ENCODE assay signal across 20 mouse cellular contexts in the genomic region with DNA sequence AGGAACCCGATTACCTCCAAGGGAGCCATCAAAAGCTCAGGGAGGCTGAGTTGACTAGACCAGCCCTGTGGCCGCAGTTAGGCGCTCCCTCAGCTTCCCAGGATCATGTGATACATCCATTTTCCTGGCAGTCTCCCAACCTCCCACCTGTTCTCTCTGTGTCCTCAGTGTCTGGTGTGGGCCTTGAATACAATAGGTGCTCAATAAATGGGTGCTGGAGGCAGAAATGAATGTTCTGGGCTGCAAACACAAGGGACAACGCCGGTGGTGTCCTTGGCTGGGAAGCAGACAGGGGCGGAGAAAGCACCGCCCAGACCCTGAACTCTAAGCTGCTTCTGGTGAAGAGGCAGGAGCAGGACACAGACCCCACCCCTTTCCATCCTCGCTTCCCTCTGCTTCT.
A peak's percentile ranks its signal among the peaks of the same experiment; 100 is the strongest.
DNase-seq lines count a peak whose midpoint lies in the region; ATAC-seq lines count a peak whose summit lies in the region.
"Had no signal": no experiment of that assay in that cellular context is flagged by ENCODE, and none has a peak within 500 bp of the region (broad histone marks: within the 10 kb centered on the region; RNA-seq: fewer than 3 reads in every experiment).

No protein-coding gene starts in this region.

- peak; percentile 17 to 30 for DNase-seq in adrenal gland, postnatal 36 days
- no peak for DNase-seq in adrenal gland, adult 18-20 months (ENCODE audit: low spot score in 2 of 2)
- DNase-seq in midbrain, embryonic 14.5 days = no peak
- DNase-seq in ZHBTc4 (ENCODE audit: low read depth, low spot score) = peak; percentile 77
- no peak for DNase-seq in frontal cortex, postnatal 25 days (ENCODE audit: low spot score in 2 of 2)
- DNase-seq in layer of hippocampus, adult 18-20 months (ENCODE audit: low spot score in 2 of 2) = no peak
- DNase-seq: cerebellum, adult 11 months; cerebellum, adult 8-10 months; cerebellum, postnatal 36 days; gastrocnemius, postnatal 10 days; heart, adult 18-20 months; heart, postnatal 10 days; heart, postnatal 4 days; kidney, adult 11 months; kidney, adult 9 months had no signal

- peaks cover 7% of the 10 kb centered on the region; the same call in 1 of the 2 replicates for H3K4me1 ChIP-seq in midbrain, embryonic 13.5 days (replicated peaks)
- 0 out of 2 replicates have a peak, but pooled peaks cover 2% of the 10 kb centered on the region for H3K4me1 ChIP-seq in midbrain, embryonic 14.5 days (ENCODE audit: control insufficient read depth, insufficient read depth, low read length)

- H3K9ac ChIP-seq in midbrain, embryonic 13.5 days (replicated peaks) = 0 out of 2 replicates have a peak overlapping the region, but pooled peaks have one; percentile 19
- H3K9ac ChIP-seq in midbrain, embryonic 14.5 days (replicated peaks; ENCODE audit: low read length) = no peak overlapping the region
- H3K9ac ChIP-seq: forebrain, embryonic 15.5 days; hindbrain, embryonic 12.5 days had no signal

- 65% methylated on average over 8 of the region's 8 CpGs for WGBS in midbrain, embryonic 13.5 days
- 68% methylated on average over 8 of the region's 8 CpGs for WGBS in midbrain, embryonic 14.5 days

- no peak overlapping the region for H3K4me2 ChIP-seq in midbrain, embryonic 13.5 days (replicated peaks)
- H3K4me2 ChIP-seq in midbrain, embryonic 14.5 days (ENCODE audit: low read length) = no peak overlapping the region
- H3K4me2 ChIP-seq: forebrain, embryonic 15.5 days; hindbrain, embryonic 12.5 days had no signal

- H3K4me3 ChIP-seq in midbrain, embryonic 13.5 days (replicated peaks) = no peak overlapping the region
- no peak overlapping the region for H3K4me3 ChIP-seq in midbrain, embryonic 14.5 days (replicated peaks; ENCODE audit: low read depth, low read length)
- H3K4me3 ChIP-seq: forebrain, embryonic 15.5 days; heart, embryonic 10.5 days; hindbrain, embryonic 12.5 days had no signal

- H3K9me3 ChIP-seq in midbrain, embryonic 13.5 days = no peaks in the 10 kb centered on the region
- H3K9me3 ChIP-seq in midbrain, embryonic 14.5 days (ENCODE audit: control insufficient read depth, low read length) = no peaks in the 10 kb centered on the region
- H3K9me3 ChIP-seq: forebrain, embryonic 15.5 days; heart, embryonic 10.5 days; hindbrain, embryonic 12.5 days had no signal

- no peak overlapping the region for H3K27ac ChIP-seq in midbrain, embryonic 13.5 days
- no peak overlapping the region for H3K27ac ChIP-seq in midbrain, embryonic 14.5 days (replicated peaks; ENCODE audit: low read depth, low read length)
- H3K27ac ChIP-seq: forebrain, embryonic 15.5 days; heart, embryonic 10.5 days; hindbrain, postnatal 0 days had no signal

- H3K27me3 ChIP-seq in midbrain, embryonic 13.5 days = peaks cover 7% of the 10 kb centered on the region; the same call in 1 of the 2 replicates
- H3K27me3 ChIP-seq in midbrain, embryonic 14.5 days (ENCODE audit: control insufficient read depth, insufficient read depth, low read length) = no peaks in the 10 kb centered on the region
- H3K27me3 ChIP-seq: forebrain, embryonic 15.5 days; hindbrain, embryonic 12.5 days had no signal

- no peaks in the 10 kb centered on the region for H3K36me3 ChIP-seq in midbrain, embryonic 13.5 days
- H3K36me3 ChIP-seq in midbrain, embryonic 14.5 days (ENCODE audit: control insufficient read depth, insufficient read depth, low read length) = no peaks in the 10 kb centered on the region
- H3K36me3 ChIP-seq: forebrain, embryonic 15.5 days; heart, embryonic 10.5 days; hindbrain, embryonic 12.5 days had no signal

- no peak for ATAC-seq in midbrain, embryonic 13.5 days
- no peak for ATAC-seq in midbrain, embryonic 14.5 days (ENCODE audit: low FRiP score, low TSS enrichment)
- ATAC-seq: forebrain, embryonic 15.5 days; hindbrain, postnatal 0 days had no signal

Comparison
In these comparisons a context has a peak if more than half of its experiments do, and no peak if none do; other contexts are left out.
1. DNase-seq: peak in adrenal gland, postnatal 36 days (2 of 2) and ZHBTc4 (single experiment); none in adrenal gland, adult 18-20 months (0 of 2), midbrain, embryonic 14.5 days (single experiment), frontal cortex, postnatal 25 days (0 of 2) and layer of hippocampus, adult 18-20 months (0 of 2).